Mouse (Mus musculus) forebrain, embryonic 10.5 days (tissue): ENCODE data around the gene Ptcd1. TPM values are rescaled to one million over a fixed set of nuclear protein-coding genes. Genes with fewer than 3 reads are reported as not detected.
"Not testable (repeated sequence)": the region's sequence is repeated elsewhere in the genome, so short reads cannot be mapped to it uniquely, and the experiment has no call there.

Experiments used
- DNase-seq: peaks from one replicate; pipeline ENCODE4 v3.0.0-alpha.2; 2017; ENCODE audit warnings: low spot score; ENCODE audit errors: extremely low spot score
- H3K27ac ChIP-seq: fragments of 300-500 bp; sonication (generic); 2 replicates; pipeline ENCODE4 v1.5.1; 2016; ENCODE audit warnings: mild to moderate bottlenecking
- H3K27me3 ChIP-seq: fragments of 300-500 bp; sonication (generic); 2 replicates; pipeline ENCODE4 v1.6.1; 2016; ENCODE audit warnings: mild to moderate bottlenecking; ENCODE audit not compliant: poor library complexity, severe bottlenecking
- H3K36me3 ChIP-seq: fragments of 300-500 bp; sonication (generic); replicated peaks from 2 replicates; pipeline ENCODE4 v1.6.1; 2016; ENCODE audit warnings: mild to moderate bottlenecking, moderate library complexity
- H3K4me1 ChIP-seq: fragments of 300-500 bp; sonication (generic); 2 replicates; pipeline ENCODE4 v1.6.1; 2016
- H3K4me3 ChIP-seq: fragments of 300-500 bp; sonication (generic); 2 replicates; pipeline ENCODE4 v1.5.1; 2016; ENCODE audit warnings: mild to moderate bottlenecking, moderate library complexity
- H3K9me3 ChIP-seq: fragments of 300-500 bp; sonication (generic); 2 replicates; pipeline ENCODE4 v1.6.1; 2016; ENCODE audit warnings: mild to moderate bottlenecking, moderate library complexity
- WGBS: fragments of 180-500 bp; shearing (Covaris S2); methylation state at CpG from one replicate; pipeline ENCODE4 v1.1.7; 2016; 5-methylcytosine and 5-hydroxymethylcytosine counted together
- polyA plus RNA-seq: library from polyadenylated mRNA; unstranded; fragments of >200 nt; fragmentation: Nextera tagmentation; extraction: Ambion mirVana; gene quantifications from 2 replicates; pipeline ENCODE4 v1.2.1, GENCODE M21; 2016

Gene Ptcd1
- polyA plus RNA-seq, 1 experiment from 2014 or later: 17.5 TPM

- peaks cover 100% of the 10 kb centered on the region for H3K36me3 ChIP-seq
- no peaks in the 10 kb centered on the region for H3K9me3 ChIP-seq
- no peaks in the 10 kb centered on the region for H3K4me1 ChIP-seq
- H3K27me3 ChIP-seq: no peaks in the 10 kb centered on the region
- 95% methylated on average over 5 of the region's 5 CpGs for WGBS
- H3K27ac ChIP-seq: no peak overlapping the region
- no peak overlapping the region for H3K4me3 ChIP-seq
- DNase-seq: no peak
Observed at GRCm38 (mm10) chr5:145147748-145148147, 19.2 kb downstream of the Ptcd1 start.

GRCm38 (mm10) chr5:145140611-145141010, 26.3 kb downstream of the Ptcd1 start:
- H3K27me3 ChIP-seq: no peaks in the 10 kb centered on the region
- peak overlapping the region; percentile 99 for H3K27ac ChIP-seq
- H3K9me3 ChIP-seq: no peaks in the 10 kb centered on the region
- WGBS: under 1% methylated on average over 18 of the region's 18 CpGs
- no peak for DNase-seq
- H3K36me3 ChIP-seq: peaks cover 64% of the 10 kb centered on the region
- peak overlapping the region; percentile 97 for H3K4me3 ChIP-seq
- peaks cover 29% of the 10 kb centered on the region for H3K4me1 ChIP-seq

GRCm38 (mm10) chr5:145139571-145140519, 27.1 kb downstream of the Ptcd1 start, which contains the start of the genes Pdap1 and Bud31:
Gene Pdap1 (minus strand): TSS chr5:145140238.
Gene Bud31 (plus strand): TSS chr5:145140362.
- Histone ChIP-seq H3K9me3 (no peaks in the 10 kb centered on the region), H3K36me3 (peaks cover 64% of the 10 kb centered on the region), H3K27me3 (no peaks in the 10 kb centered on the region), H3K4me3 (peak within 1 kb of the TSS; percentile 97), H3K4me1 (peaks cover 29% of the 10 kb centered on the region), H3K27ac (peak within 1 kb of the TSS; percentile 99)
- under 1% methylated on average over 84 of the region's 84 CpGs for WGBS
- DNase-seq: peak; percentile 94

- peaks cover 64% of the 10 kb centered on the region for H3K36me3 ChIP-seq
- no peaks in the 10 kb centered on the region for H3K27me3 ChIP-seq
- no peaks in the 10 kb centered on the region for H3K9me3 ChIP-seq
- H3K27ac ChIP-seq: peak overlapping the region; percentile 99
- H3K4me3 ChIP-seq: peak overlapping the region; percentile 97
- 31% methylated on average over 6 of the region's 6 CpGs for WGBS
- DNase-seq: no peak
- H3K4me1 ChIP-seq: peaks cover 29% of the 10 kb centered on the region
Observed at GRCm38 (mm10) chr5:145138836-145139235, 28.1 kb downstream of the Ptcd1 start.

GRCm38 (mm10) chr5:145133275-145133674, 33.6 kb downstream of the Ptcd1 start:
- not testable (repeated sequence) for H3K27me3 ChIP-seq, H3K9me3 ChIP-seq, H3K4me3 ChIP-seq, DNase-seq, H3K27ac ChIP-seq
- Histone ChIP-seq H3K36me3 (peaks cover 94% of the 10 kb centered on the region), H3K4me1 (peaks cover 11% of the 10 kb centered on the region)
- WGBS: 94% methylated on average over 6 of the region's 6 CpGs

GRCm38 (mm10) chr5:145130995-145131394, 35.9 kb downstream of the Ptcd1 start:
- Histone ChIP-seq H3K9me3 (no peaks in the 10 kb centered on the region), H3K27me3 (no peaks in the 10 kb centered on the region), H3K36me3 (peaks cover 100% of the 10 kb centered on the region), H3K27ac (no peak overlapping the region), H3K4me3 (no peak overlapping the region), H3K4me1 (no peaks in the 10 kb centered on the region)
- WGBS: 95% methylated on average over 3 of the region's 3 CpGs
- DNase-seq: no peak

- Histone ChIP-seq H3K27me3 (no peaks in the 10 kb centered on the region), H3K4me1 (no peaks in the 10 kb centered on the region), H3K27ac (no peak overlapping the region), H3K36me3 (peaks cover 100% of the 10 kb centered on the region), H3K4me3 (no peak overlapping the region), H3K9me3 (no peaks in the 10 kb centered on the region)
- WGBS: 93% methylated on average over 11 of the region's 11 CpGs
- DNase-seq: no peak
Observed at GRCm38 (mm10) chr5:145130191-145130590, 36.7 kb downstream of the Ptcd1 start.

GRCm38 (mm10) chr5:145129773-145130172, 37.1 kb downstream of the Ptcd1 start:
- not testable (repeated sequence) for H3K9me3 ChIP-seq, H3K4me1 ChIP-seq, DNase-seq, H3K27ac ChIP-seq, H3K4me3 ChIP-seq, H3K27me3 ChIP-seq
- 87% methylated on average over 6 of the region's 6 CpGs for WGBS
- peaks cover 100% of the 10 kb centered on the region for H3K36me3 ChIP-seq

GRCm38 (mm10) chr5:145129124-145129523, 37.8 kb downstream of the Ptcd1 start:
- no peaks in the 10 kb centered on the region for H3K4me1 ChIP-seq
- H3K36me3 ChIP-seq: peaks cover 100% of the 10 kb centered on the region
- DNase-seq: no peak
- no peak overlapping the region for H3K27ac ChIP-seq
- H3K4me3 ChIP-seq: no peak overlapping the region
- H3K9me3 ChIP-seq: no peaks in the 10 kb centered on the region
- H3K27me3 ChIP-seq: no peaks in the 10 kb centered on the region
- 96% methylated on average over 4 of the region's 4 CpGs for WGBS

- Histone ChIP-seq H3K27ac (no peak overlapping the region), H3K36me3 (peaks cover 94% of the 10 kb centered on the region), H3K4me3 (no peak overlapping the region), H3K27me3 (no peaks in the 10 kb centered on the region), H3K9me3 (no peaks in the 10 kb centered on the region), H3K4me1 (no peaks in the 10 kb centered on the region)
- DNase-seq: no peak
- 97% methylated on average over 9 of the region's 9 CpGs for WGBS
Observed at GRCm38 (mm10) chr5:145126580-145126979, 40.3 kb downstream of the Ptcd1 start.

- Histone ChIP-seq H3K27me3 (no peaks in the 10 kb centered on the region), H3K9me3 (no peaks in the 10 kb centered on the region), H3K4me1 (0 out of 2 replicates have a peak, but pooled peaks cover 4% of the 10 kb centered on the region), H3K36me3 (peaks cover 65% of the 10 kb centered on the region), H3K27ac (no peak overlapping the region), H3K4me3 (no peak overlapping the region)
- 95% methylated on average over 19 of the region's 19 CpGs for WGBS
- no peak for DNase-seq
Observed at GRCm38 (mm10) chr5:145123396-145123795, 43.5 kb downstream of the Ptcd1 start.

- Histone ChIP-seq H3K4me1 (0 out of 2 replicates have a peak, but pooled peaks cover 4% of the 10 kb centered on the region), H3K36me3 (peaks cover 40% of the 10 kb centered on the region), H3K4me3 (no peak overlapping the region), H3K27ac (no peak overlapping the region), H3K9me3 (no peaks in the 10 kb centered on the region), H3K27me3 (peaks cover 2% of the 10 kb centered on the region; the same call in 1 of the 2 replicates)
- DNase-seq: no peak
- 76% methylated on average over 7 of the region's 7 CpGs for WGBS
Observed at GRCm38 (mm10) chr5:145120921-145121320, 46.0 kb downstream of the Ptcd1 start.

GRCm38 (mm10) chr5:145119385-145119784, 47.5 kb downstream of the Ptcd1 start:
- Histone ChIP-seq H3K4me1 (peaks cover 10% of the 10 kb centered on the region), H3K9me3 (no peaks in the 10 kb centered on the region), H3K27ac (no peak overlapping the region), H3K27me3 (peaks cover 17% of the 10 kb centered on the region), H3K4me3 (no peak overlapping the region), H3K36me3 (peaks cover 25% of the 10 kb centered on the region)
- 84% methylated on average over 2 of the region's 2 CpGs for WGBS
- DNase-seq: no peak
